Mouse (Mus musculus) liver, embryonic 14.5 days (tissue): ENCODE results near the gene Tas2r143. TPM values are rescaled to one million over a fixed set of nuclear protein-coding genes. Genes with fewer than 3 reads are reported as not detected.
A peak's percentile ranks its signal among the peaks of the same experiment; 100 is the strongest.

Experiments used
- ATAC-seq: fragments of 200-750 bp; cut with Nextera tagmentation; 2 replicates; pipeline ENCODE4 v1.8.0; 2017; ENCODE audit warnings: moderate number of reproducible peaks, mild to moderate bottlenecking, moderate library complexity; ENCODE audit not compliant: insufficient read depth
- DNase-seq, 3 experiments: peaks; one replicate each; pipeline ENCODE4 v3.0.0-alpha.2; 2012 to 2013; ENCODE audit warnings: low read depth in 3 of 3, low spot score in 3 of 3
- H3K27ac ChIP-seq: fragments of 300-500 bp; sonication (generic); 2 replicates; pipeline ENCODE4 v1.5.1; 2014; ENCODE audit warnings: moderate library complexity, mild to moderate bottlenecking, control low read depth, inconsistent platforms
- H3K27me3 ChIP-seq: fragments of 300-500 bp; sonication (generic); 2 replicates; pipeline ENCODE4 v1.6.1; 2014; ENCODE audit warnings: mild to moderate bottlenecking, low read length, moderate library complexity; ENCODE audit not compliant: control insufficient read depth, insufficient read depth
- H3K36me3 ChIP-seq: fragments of 300-500 bp; sonication (generic); replicated peaks from 2 replicates; pipeline ENCODE4 v1.6.1; 2014; ENCODE audit warnings: low read depth; ENCODE audit not compliant: control insufficient read depth, insufficient read depth
- H3K4me1 ChIP-seq, 2 experiments: fragments of 200-500 bp in 1 of 2; fragments of 300-500 bp in 1 of 2; sonication (generic) in 1 of 2; replicated peaks; 2 replicates each; pipeline ENCODE4 v1.6.1; 2012 to 2014; ENCODE audit warnings: antibody characterized with exemption in 1 of 2, inconsistent platforms in 1 of 2, low read length in 1 of 2; ENCODE audit not compliant: control insufficient read depth in 2 of 2, insufficient read depth in 2 of 2
- H3K4me2 ChIP-seq: fragments of 300-500 bp; sonication (generic); 2 replicates; pipeline ENCODE4 v1.6.1; 2014; ENCODE audit warnings: low read depth, mild to moderate bottlenecking, control low read depth, moderate library complexity
- H3K4me3 ChIP-seq, 2 experiments: fragments of 200-500 bp in 1 of 2; fragments of 300-500 bp in 1 of 2; sonication (generic) in 1 of 2; 2 replicates each; pipeline ENCODE4 v1.5.1; 2012 to 2014; ENCODE audit warnings: low read depth in 2 of 2, low read length in 2 of 2, mild to moderate bottlenecking in 2 of 2, control low read depth in 1 of 2, inconsistent platforms in 1 of 2, moderate library complexity in 1 of 2; ENCODE audit not compliant: insufficient read depth in 1 of 2
- H3K9ac ChIP-seq: fragments of 300-500 bp; sonication (generic); replicated peaks from 2 replicates; pipeline ENCODE4 v1.6.1; 2014; ENCODE audit warnings: mild to moderate bottlenecking, control low read depth, moderate library complexity
- H3K9me3 ChIP-seq: fragments of 300-500 bp; sonication (generic); 2 replicates; pipeline ENCODE4 v1.6.1; 2016; ENCODE audit warnings: low read length, mixed read lengths; ENCODE audit not compliant: control insufficient read depth
- CTCF ChIP-seq: IDR thresholded peaks from 2 replicates; pipeline ENCODE4 v1.5.1; 2016; ENCODE audit warnings: antibody characterized with exemption, low read depth, control low read depth
- EP300 ChIP-seq: IDR thresholded peaks from 2 replicates; pipeline ENCODE4 v1.6.1; 2016; ENCODE audit warnings: antibody characterized with exemption, low read depth
- WGBS: fragments of 180-500 bp; shearing (Covaris S2); extraction: QIAGEN DNeasy Blood & Tissue Kit; methylation state at CpG from one replicate; pipeline ENCODE4 v1.1.7; 2014; ENCODE audit not compliant: insufficient replicate concordance; 5-methylcytosine and 5-hydroxymethylcytosine counted together
- polyA plus RNA-seq, 2 experiments: library from polyadenylated mRNA; depleted of rRNA in 1 of 2; stranded (reverse) in 1 of 2; unstranded in 1 of 2; fragments of >200 nt; fragmentation: Nextera tagmentation in 1 of 2; extraction: Ambion mirVana in 1 of 2; gene quantifications; 2 replicates each; pipeline versions ENCODE4 v1.2.1 to v1.2.3; 2012 to 2014

Gene Tas2r143
- polyA plus RNA-seq (2012; rRNA removed) (not detected in 2 replicates), polyA plus RNA-seq (2014; fragmentation: Nextera tagmentation; extraction: Ambion mirVana) (not detected in 2 replicates)

GRCm38 (mm10) chr6:42399938-42400337 lies at the start of gene Tas2r143:
Tas2r143 (plus strand) TSS chr6:42400238.
- Histone ChIP-seq H3K9me3 (no peaks in the 10 kb centered on the region), H3K36me3 (no peaks in the 10 kb centered on the region), H3K27me3 (no peaks in the 10 kb centered on the region), H3K4me3 (no peak within 1 kb of the TSS), H3K4me2 (no peak within 1 kb of the TSS), H3K4me1 (no peaks in the 10 kb centered on the region), H3K9ac (no peak within 1 kb of the TSS), H3K27ac (no peak within 1 kb of the TSS)
- DNase-seq: no peak
- TF ChIP-seq CTCF (no peak), EP300 (no peak)
- 80% methylated on average over 1 of the region's 1 CpGs for WGBS
- no peak for ATAC-seq

DNA sequence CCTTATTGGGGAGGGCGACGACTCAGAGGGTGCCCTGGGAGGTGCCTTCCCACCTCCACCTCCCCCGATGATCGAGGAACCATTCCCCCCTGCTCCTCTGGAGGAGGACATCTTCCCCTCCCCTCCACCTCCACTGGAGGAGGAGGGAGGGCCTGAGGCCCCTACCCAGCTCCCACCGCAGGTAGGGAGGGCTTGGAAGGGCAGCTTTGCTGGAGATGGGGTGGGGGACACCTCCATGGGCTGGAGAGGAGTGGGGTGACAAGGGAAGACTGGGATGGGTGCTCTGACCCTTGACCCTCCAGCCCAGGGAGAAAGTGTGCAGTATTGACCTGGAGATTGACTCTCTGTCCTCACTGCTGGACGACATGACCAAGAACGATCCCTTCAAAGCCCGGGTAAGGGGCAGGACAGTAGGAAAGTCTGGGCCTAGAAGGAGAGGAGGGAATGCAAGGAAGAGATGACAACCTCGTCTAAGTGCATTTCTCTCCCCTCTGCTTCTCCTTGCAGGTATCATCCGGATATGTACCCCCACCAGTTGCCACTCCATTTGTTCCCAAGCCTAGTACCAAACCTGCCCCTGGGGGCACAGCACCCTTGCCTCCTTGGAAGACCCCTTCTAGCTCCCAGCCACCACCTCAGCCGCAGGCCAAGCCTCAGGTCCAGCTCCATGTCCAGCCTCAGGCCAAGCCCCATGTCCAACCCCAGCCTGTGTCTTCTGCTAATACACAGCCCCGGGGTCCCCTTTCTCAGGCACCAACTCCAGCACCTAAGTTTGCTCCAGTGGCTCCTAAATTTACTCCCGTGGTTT lies 48.9 kb upstream of the Tas2r143 start:
- no peak for ATAC-seq
- 0 out of 2 replicates have a peak overlapping the region, but pooled peaks have one; percentile 13 for H3K9ac ChIP-seq
- peak overlapping the region; percentile 59 to 67 for H3K4me3 ChIP-seq
- peak overlapping the region; percentile 67 for H3K4me2 ChIP-seq
- DNase-seq: no peak
- 28% methylated on average over 13 of the region's 13 CpGs for WGBS
- no peaks in the 10 kb centered on the region for H3K36me3 ChIP-seq
- H3K27ac ChIP-seq: no peak overlapping the region
- TF ChIP-seq EP300: no peak
- no peak for TF ChIP-seq CTCF
- no peaks in the 10 kb centered on the region for H3K27me3 ChIP-seq
- H3K4me1 ChIP-seq: peaks cover 9 to 42% of the 10 kb centered on the region in 2 experiments
- no peaks in the 10 kb centered on the region for H3K9me3 ChIP-seq

GRCm38 (mm10) chr6:42351776-42352485 lies 48.1 kb upstream of the Tas2r143 start:
- Histone ChIP-seq H3K27ac (no peak overlapping the region), H3K36me3 (no peaks in the 10 kb centered on the region), H3K4me2 (peak overlapping the region; percentile 67), H3K9me3 (no peaks in the 10 kb centered on the region), H3K9ac (no peak overlapping the region), H3K4me3 (peak overlapping the region; percentile 59 to 67; a peak in 3 of 4 replicates), H3K27me3 (no peaks in the 10 kb centered on the region), H3K4me1 (peaks cover 9 to 42% of the 10 kb centered on the region in 2 experiments)
- 21% methylated on average over 7 of the region's 7 CpGs for WGBS
- no peak for DNase-seq
- ATAC-seq: no peak
- no peak for TF ChIP-seq CTCF
- no peak for TF ChIP-seq EP300

- Histone ChIP-seq H3K27ac (no peak overlapping the region), H3K9ac (no peak overlapping the region)
Measured at GRCm38 (mm10) chr6:42352486-42352846, 47.6 kb upstream of the Tas2r143 start.

DNA sequence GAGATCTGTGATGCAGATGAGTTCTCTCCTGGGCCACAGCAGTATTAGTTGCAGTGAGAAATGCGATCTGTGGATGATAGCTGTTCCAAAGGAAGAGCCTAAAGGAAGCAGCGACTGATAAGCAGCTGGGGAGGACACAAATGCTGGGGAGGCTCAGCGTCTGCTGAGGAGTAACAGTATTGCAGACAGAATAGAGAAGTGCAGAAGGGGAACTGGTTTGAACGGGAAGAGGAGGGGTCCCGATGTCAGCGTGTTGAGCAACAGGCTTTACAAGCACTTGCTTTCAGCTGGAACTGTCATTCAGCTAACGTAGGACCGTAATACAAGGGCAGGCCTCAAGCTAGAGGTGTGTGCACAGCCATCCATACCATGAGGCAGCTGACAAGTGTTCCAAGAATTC lies 46.9 kb upstream of the Tas2r143 start:
- Histone ChIP-seq H3K27me3 (no peaks in the 10 kb centered on the region), H3K4me1 (peaks cover 9 to 42% of the 10 kb centered on the region in 2 experiments), H3K4me2 (peak overlapping the region; percentile 67), H3K9me3 (no peaks in the 10 kb centered on the region), H3K9ac (no peak overlapping the region), H3K4me3 (0 out of 4 replicates have a peak overlapping the region, but pooled peaks of 1 of the 2 experiments have one; percentile 5), H3K27ac (no peak overlapping the region), H3K36me3 (no peaks in the 10 kb centered on the region)
- no peak for ATAC-seq
- WGBS: 8% methylated on average over 8 of the region's 8 CpGs
- TF ChIP-seq EP300: no peak
- TF ChIP-seq CTCF: no peak
- no peak for DNase-seq

More at GRCm38 (mm10) chr6:42352486-42352846, 47.6 kb upstream of the Tas2r143 start:
- Histone ChIP-seq H3K36me3 (no peaks in the 10 kb centered on the region), H3K9me3 (no peaks in the 10 kb centered on the region), H3K4me2 (peak overlapping the region; percentile 67; the same call in 1 of the 2 replicates), H3K4me3 (peak overlapping the region in 1 of 2 experiments; percentile 23; a peak in 1 of 4 replicates), H3K4me1 (peaks cover 9 to 42% of the 10 kb centered on the region in 2 experiments), H3K27me3 (no peaks in the 10 kb centered on the region)
- ATAC-seq (no peak), DNase-seq (no peak)
- no peak for TF ChIP-seq CTCF
- TF ChIP-seq EP300: no peak
- WGBS: 29% methylated on average over 1 of the region's 1 CpGs
